Mouse (Mus musculus): ENCODE measurements around the gene Kmt2e.
A peak's percentile ranks its signal among the peaks of the same experiment; 100 is the strongest.

- TF ChIP-seq CTCF (IDR thresholded peaks at IDR 0.05; ENCODE audit: low read depth) = 0 out of 2 replicates have a peak, but pooled peaks have one; percentile 2
- TF ChIP-seq EP300 (IDR thresholded peaks at IDR 0.05; ENCODE audit: low read depth) = no peak
Measured at GRCm38 (mm10) chr5:23434598-23435481, 599 bp downstream of the Kmt2e start.
